10 mouse cellular contexts compared by ENCODE assay signal in genomic region chr7:99432248-99432647, GRCm38 (mm10). TPM values are rescaled to one million over a fixed set of nuclear protein-coding genes. Genes with fewer than 3 reads are reported as not detected.
DNase-seq lines count a peak whose midpoint lies in the region; ATAC-seq and TF ChIP-seq lines count a peak whose summit lies in the region.
"Had no signal": no experiment of that assay in that cellular context is flagged by ENCODE, and none has a peak within 500 bp of the region (broad histone marks: within the 10 kb centered on the region; RNA-seq: fewer than 3 reads in every experiment).

No protein-coding gene starts in this region.

- intact Hi-C loops in left cerebral cortex, adult 2 months (cut with DNase I) = no loop called here

- TF ChIP-seq EP300 in lung, postnatal 0 days (IDR thresholded peaks at IDR 0.05) = no peak

- no peak for TF ChIP-seq POLR2A in lung, adult 2 months (IDR thresholded peaks at IDR 0.05; ENCODE audit: borderline replicate concordance, extremely low read depth, low read depth, low read length)

- DNase-seq in lung, postnatal 0 days (ENCODE audit: low spot score) = peak; percentile 34
- DNase-seq in lung, adult 2 months = no peak
- DNase-seq in frontal cortex, postnatal 10 days (ENCODE audit: low spot score in 2 of 2) = peak; percentile 44 to 60
- DNase-seq in left cerebral cortex, adult 2 months (ENCODE audit: extremely low spot score in 1 of 2, low spot score in 2 of 2) = peak; percentile 49 to 68
- no peak for DNase-seq in adrenal gland, postnatal 25 days
- no peak for DNase-seq in ovary, postnatal 36 days (ENCODE audit: low spot score)
- no peak for DNase-seq in adrenal gland, adult 18-20 months (ENCODE audit: low spot score in 2 of 2)

- peak; percentile 45; the same call in 1 of the 2 replicates for ATAC-seq in lung, postnatal 0 days
- ATAC-seq in neural tube, embryonic 14.5 days (ENCODE audit: low read depth) = no peak; the same call in 1 of the 2 replicates
- ATAC-seq: Patski had no signal

- no peak overlapping the region for H3K27ac ChIP-seq in lung, postnatal 0 days (ENCODE audit: low read length)
- H3K27ac ChIP-seq in left cerebral cortex, adult 2 months = peak overlapping the region; percentile 53; the same call in 1 of the 2 replicates
- H3K27ac ChIP-seq in neural tube, embryonic 14.5 days (ENCODE audit: low read depth, low read length) = peak overlapping the region; percentile 52; the same call in 1 of the 2 replicates

- no peak overlapping the region for H3K4me3 ChIP-seq in lung, postnatal 0 days (ENCODE audit: low read depth, low read length)
- no peak overlapping the region for H3K4me3 ChIP-seq in lung, adult 2 months (replicated peaks; ENCODE audit: extremely low read depth, low read depth, low read length)
- no peak overlapping the region for H3K4me3 ChIP-seq in left cerebral cortex, adult 2 months
- no peak overlapping the region for H3K4me3 ChIP-seq in neural tube, embryonic 14.5 days (ENCODE audit: low read depth, low read length)

- no peaks in the 10 kb centered on the region for H3K9me3 ChIP-seq in lung, postnatal 0 days (ENCODE audit: low read length)
- no peaks in the 10 kb centered on the region for H3K9me3 ChIP-seq in neural tube, embryonic 14.5 days (ENCODE audit: control insufficient read depth, low read length)

- no peak for TF ChIP-seq CTCF in lung, postnatal 0 days (IDR thresholded peaks at IDR 0.05)
- no peak for TF ChIP-seq CTCF in lung, adult 2 months (IDR thresholded peaks at IDR 0.05; ENCODE audit: insufficient read depth, low read length)
- no peak for TF ChIP-seq CTCF in left cerebral cortex, adult 2 months (IDR thresholded peaks at IDR 0.05)

- H3K4me1 ChIP-seq in lung, postnatal 0 days (ENCODE audit: insufficient read depth, low read depth, low read length) = no peaks in the 10 kb centered on the region
- H3K4me1 ChIP-seq in lung, adult 2 months (ENCODE audit: control insufficient read depth, insufficient read depth, low read length) = no peaks in the 10 kb centered on the region
- H3K4me1 ChIP-seq in neural tube, embryonic 14.5 days (ENCODE audit: control insufficient read depth, insufficient read depth, low read length) = peaks cover 9% of the 10 kb centered on the region

- no peaks in the 10 kb centered on the region for H3K36me3 ChIP-seq in lung, postnatal 0 days (ENCODE audit: insufficient read depth, low read length)
- H3K36me3 ChIP-seq in neural tube, embryonic 14.5 days (ENCODE audit: control insufficient read depth, insufficient read depth, low read length) = no peaks in the 10 kb centered on the region

- WGBS in lung, postnatal 0 days = 59% methylated on average over 14 of the region's 14 CpGs
- WGBS in lung, adult 2 months = 63% methylated on average over 14 of the region's 14 CpGs
- WGBS in neural tube, embryonic 14.5 days = 44% methylated on average over 14 of the region's 14 CpGs

- H3K9ac ChIP-seq in lung, postnatal 0 days (replicated peaks; ENCODE audit: low read depth) = no peak overlapping the region
- H3K9ac ChIP-seq in neural tube, embryonic 14.5 days (replicated peaks; ENCODE audit: low read depth, low read length) = no peak overlapping the region

- no peaks in the 10 kb centered on the region for H3K27me3 ChIP-seq in lung, postnatal 0 days (replicated peaks; ENCODE audit: insufficient read depth, low read length)
- no peaks in the 10 kb centered on the region for H3K27me3 ChIP-seq in neural tube, embryonic 14.5 days (ENCODE audit: control insufficient read depth, insufficient read depth, low read length)
- H3K27me3 ChIP-seq: Patski had no signal

- H3K4me2 ChIP-seq in lung, postnatal 0 days (replicated peaks; ENCODE audit: low read depth, low read length) = no peak overlapping the region
- H3K4me2 ChIP-seq in neural tube, embryonic 14.5 days (ENCODE audit: low read depth, low read length) = no peak overlapping the region

RNA-seq across cellular contexts. Expression of gene Klhl35, which starts 33.6 kb away (rescaled TPM):
- polyA plus RNA-seq in lung, postnatal 0 days (2015; fragmentation: Nextera tagmentation; extraction: Ambion mirVana) = 1.2 and 1.8 TPM in 2 replicates
- 0.80 and 0.89 TPM in 2 replicates for polyA plus RNA-seq in lung, adult 2 months (2012; rRNA removed)
- total RNA-seq in left cerebral cortex, adult 2 months (2021) = 1 to 10 TPM; 2.3 to 2.7 TPM
- polyA plus RNA-seq in neural tube, embryonic 14.5 days (2014; fragmentation: Nextera tagmentation; extraction: Ambion mirVana) = 2.4 and 4.8 TPM in 2 replicates
- 0.43 and 1.5 TPM in 2 replicates for total RNA-seq in adrenal gland, postnatal 25 days (2021)
- under 1 TPM; 0.19 to 0.46 TPM for total RNA-seq in adrenal gland, adult 18-20 months (2021)
- total RNA-seq: heart, postnatal 36 days had no signal

RNA-seq across cellular contexts. Expression of gene Gdpd5, which starts 51.0 kb away (rescaled TPM):
- 18.7 and 18.8 TPM in 2 replicates for polyA plus RNA-seq in lung, postnatal 0 days (2015; fragmentation: Nextera tagmentation; extraction: Ambion mirVana)
- 26.5 and 27.2 TPM in 2 replicates for polyA plus RNA-seq in lung, adult 2 months (2012; rRNA removed)
- 10 to 100 TPM; 40.8 to 42.4 TPM for total RNA-seq in left cerebral cortex, adult 2 months (2021)
- polyA plus RNA-seq in neural tube, embryonic 14.5 days (2014; fragmentation: Nextera tagmentation; extraction: Ambion mirVana) = 38.1 and 47.9 TPM in 2 replicates
- total RNA-seq in adrenal gland, postnatal 25 days (2021) = 4.9 and 9.9 TPM in 2 replicates
- total RNA-seq in adrenal gland, adult 18-20 months (2021) = 1 to 10 TPM; 5.4 to 7.5 TPM

RNA-seq across cellular contexts. Expression of gene Rps3, which starts 51.3 kb away (rescaled TPM):
- 594 and 625 TPM in 2 replicates for polyA plus RNA-seq in lung, postnatal 0 days (2015; fragmentation: Nextera tagmentation; extraction: Ambion mirVana)
- polyA plus RNA-seq in lung, adult 2 months (2012; rRNA removed) = 206 and 308 TPM in 2 replicates
- 100 to 1,000 TPM; 223 to 241 TPM for total RNA-seq in left cerebral cortex, adult 2 months (2021)
- polyA plus RNA-seq in neural tube, embryonic 14.5 days (2014; fragmentation: Nextera tagmentation; extraction: Ambion mirVana) = 408 and 464 TPM in 2 replicates
- 552 and 603 TPM in 2 replicates for total RNA-seq in adrenal gland, postnatal 25 days (2021)
- 100 to 1,000 TPM; 511 to 548 TPM for total RNA-seq in adrenal gland, adult 18-20 months (2021)

Comparison
In these comparisons a context has a peak if more than half of its experiments do, and no peak if none do; other contexts are left out.
1. DNase-seq: peak in lung, postnatal 0 days (single experiment), frontal cortex, postnatal 10 days (2 of 2) and left cerebral cortex, adult 2 months (2 of 2); none in lung, adult 2 months (single experiment), adrenal gland, postnatal 25 days (single experiment), ovary, postnatal 36 days (single experiment) and adrenal gland, adult 18-20 months (0 of 2).